Mouse (Mus musculus): ENCODE data around the gene Gpsm3.

- TF ChIP-seq CTCF (IDR thresholded peaks at IDR 0.05; ENCODE audit: low read depth) (no peak), EP300 (optimal IDR thresholded peaks at IDR 0.05) (no peak)
Observed at GRCm38 (mm10) chr17:34547601-34548000, 42.0 kb upstream of the Gpsm3 start.

Data from stomach, postnatal 0 days (tissue).